Mouse (Mus musculus) midbrain, embryonic 11.5 days (tissue): ENCODE measurements around the gene Fam118a. TPM values are rescaled to one million over a fixed set of nuclear protein-coding genes. Genes with fewer than 3 reads are reported as not detected.

Experiments
- ATAC-seq: fragments of 200-750 bp; cut with Nextera tagmentation; 2 replicates; pipeline ENCODE4 v1.8.0; 2017; ENCODE audit warnings: moderate TSS enrichment, moderate library complexity; ENCODE audit not compliant: low FRiP score
- DNase-seq: peaks from one replicate; pipeline ENCODE4 v3.0.0; 2015; ENCODE audit warnings: low spot score; ENCODE audit errors: missing footprints
- H3K27ac ChIP-seq: fragments of 300-500 bp; sonication (generic); 2 replicates; pipeline ENCODE4 v1.5.1; 2014; ENCODE audit warnings: low read depth, low read length
- H3K27me3 ChIP-seq: fragments of 300-500 bp; sonication (generic); 2 replicates; pipeline ENCODE4 v1.6.1; 2014; ENCODE audit warnings: mild to moderate bottlenecking, low read length, moderate library complexity, mixed read lengths; ENCODE audit not compliant: control insufficient read depth, insufficient read depth
- H3K36me3 ChIP-seq: fragments of 300-500 bp; sonication (generic); 2 replicates; pipeline ENCODE4 v1.6.1; 2014; ENCODE audit warnings: mild to moderate bottlenecking, low read length, moderate library complexity, mixed read lengths; ENCODE audit not compliant: control insufficient read depth, insufficient read depth
- H3K4me1 ChIP-seq: fragments of 300-500 bp; sonication (generic); 2 replicates; pipeline ENCODE4 v1.6.1; 2014; ENCODE audit warnings: low read length; ENCODE audit not compliant: control insufficient read depth, insufficient read depth
- H3K4me2 ChIP-seq: fragments of 300-500 bp; sonication (generic); 2 replicates; pipeline ENCODE4 v1.6.1; 2014; ENCODE audit warnings: mild to moderate bottlenecking, moderate library complexity
- H3K4me3 ChIP-seq: fragments of 300-500 bp; sonication (generic); 2 replicates; pipeline ENCODE4 v1.5.1; 2014; ENCODE audit warnings: low read depth, low read length
- H3K9ac ChIP-seq: fragments of 300-500 bp; sonication (generic); 2 replicates; pipeline ENCODE4 v1.6.1; 2014; ENCODE audit warnings: low read length
- H3K9me3 ChIP-seq: fragments of 300-500 bp; sonication (generic); 2 replicates; pipeline ENCODE4 v1.6.1; 2016; ENCODE audit warnings: low read length; ENCODE audit not compliant: control insufficient read depth
- WGBS: fragments of 180-500 bp; shearing (Covaris S2); extraction: QIAGEN DNeasy Blood & Tissue Kit; methylation state at CpG from one replicate; pipeline ENCODE4 v1.1.7; 2014; 5-methylcytosine and 5-hydroxymethylcytosine counted together
- polyA plus RNA-seq: library from polyadenylated mRNA; unstranded; fragments of >200 nt; fragmentation: Nextera tagmentation; extraction: Ambion mirVana; gene quantifications from 2 replicates; pipeline ENCODE4 v1.2.1, GENCODE M21; 2014

Gene Fam118a
- polyA plus RNA-seq, 1 experiment from 2014 or later = 32.1 TPM

GRCm38 (mm10) chr15:85085641-85086040 lies 56.9 kb downstream of the Fam118a start:
- Histone ChIP-seq H3K36me3 (no peaks in the 10 kb centered on the region), H3K4me2 (no peak overlapping the region), H3K4me3 (no peak overlapping the region), H3K4me1 (no peaks in the 10 kb centered on the region), H3K9ac (no peak overlapping the region), H3K9me3 (no peaks in the 10 kb centered on the region), H3K27ac (no peak overlapping the region), H3K27me3 (no peaks in the 10 kb centered on the region)
- ATAC-seq (no peak), DNase-seq (no peak)
- WGBS = 73% methylated on average over 1 of the region's 1 CpGs

Other genes with a start within 250 kb of the Fam118a start
- 26.4 and 26.8 TPM in 2 replicates for gene Phf21b, start 172.9 kb upstream of the Fam118a start, polyA plus RNA-seq
- gene Gm29666, start 108.9 kb upstream of the Fam118a start, polyA plus RNA-seq = 0.61 and 0.66 TPM in 2 replicates
- gene Nup50, start 105.5 kb upstream of the Fam118a start, polyA plus RNA-seq = 66.8 and 71.7 TPM in 2 replicates
- gene 5031439G07Rik, start 40.4 kb upstream of the Fam118a start, polyA plus RNA-seq = 11.7 and 17.2 TPM in 2 replicates
- 0.15 TPM in 1 of 2 replicates, not detected in the other for gene Upk3a, start 11.8 kb upstream of the Fam118a start, polyA plus RNA-seq
- 0.11 and 0.34 TPM in 2 replicates for gene Smc1b, start 103.0 kb downstream of the Fam118a start, polyA plus RNA-seq
- gene Ribc2, start 103.1 kb downstream of the Fam118a start, polyA plus RNA-seq = 0.44 and 0.82 TPM in 2 replicates
- 153 and 165 TPM in 2 replicates for gene Fbln1, start 177.0 kb downstream of the Fam118a start, polyA plus RNA-seq